Mouse (Mus musculus): Measurements from ENCODE around the gene Nr4a1.

GRCm38 (mm10) chr15:101308440-101309348 lies 54.6 kb downstream of the Nr4a1 start:
- TF ChIP-seq GATA1 (IDR thresholded peaks at IDR 0.05; ENCODE audit: borderline replicate concordance, low read length) (no peak), FLI1 (IDR thresholded peaks at IDR 0.05; ENCODE audit: low read length) (no peak)
